Mouse (Mus musculus): ENCODE measurements around the gene Tmem108. TPM values are rescaled to one million over a fixed set of nuclear protein-coding genes. Genes with fewer than 3 reads are reported as not detected.

Gene Tmem108
- 0.76 TPM for polyA plus RNA-seq (2017; shearing (Covaris generic))

GRCm38 (mm10) chr9:103761647-103762084 is at the start of gene Tmem108:
Gene Tmem108, minus strand, starts transcription at chr9:103761837.

GRCm38 (mm10) chr9:103480044-103480576 is 281.5 kb downstream of the Tmem108 start, which contains the start of gene Bfsp2:
Gene Bfsp2, minus strand, starts transcription at chr9:103480420.

Other genes starting within 250 kb of the Tmem108 start
- gene Nphp3, start 240.7 kb upstream of the Tmem108 start, polyA plus RNA-seq (2017; shearing (Covaris generic)), result 0.27 TPM

Measured in activated CD4-positive, CD25-positive, alpha-beta regulatory T cell, adult 9 weeks (primary cell).